Mouse (Mus musculus) forebrain, embryonic 11.5 days (tissue): Measurements from ENCODE around the gene Agxt. TPM values are rescaled to one million over a fixed set of nuclear protein-coding genes. Genes with fewer than 3 reads are reported as not detected.

Experiments used
- ATAC-seq: fragments of 200-750 bp; cut with Nextera tagmentation; replicated peaks from 2 replicates; pipeline ENCODE4 v1.8.0; 2017; ENCODE audit warnings: moderate TSS enrichment; ENCODE audit not compliant: low FRiP score
- DNase-seq: peaks from one replicate; pipeline ENCODE4 v3.0.0-alpha.2; 2017; ENCODE audit warnings: low spot score
- H3K27ac ChIP-seq: fragments of 300-500 bp; sonication (generic); 2 replicates; pipeline ENCODE4 v1.5.1; 2014; ENCODE audit warnings: low read depth, low read length
- H3K27me3 ChIP-seq: fragments of 300-500 bp; sonication (generic); 2 replicates; pipeline ENCODE4 v1.6.1; 2014; ENCODE audit warnings: mild to moderate bottlenecking, low read length, mixed read lengths; ENCODE audit not compliant: control insufficient read depth, insufficient read depth
- H3K36me3 ChIP-seq: fragments of 300-500 bp; sonication (generic); 2 replicates; pipeline ENCODE4 v1.6.1; 2014; ENCODE audit warnings: mild to moderate bottlenecking, low read length, moderate library complexity, mixed read lengths; ENCODE audit not compliant: control insufficient read depth, insufficient read depth
- H3K4me1 ChIP-seq: fragments of 300-500 bp; sonication (generic); replicated peaks from 2 replicates; pipeline ENCODE4 v1.6.1; 2014; ENCODE audit warnings: low read length, mixed read lengths; ENCODE audit not compliant: control insufficient read depth, insufficient read depth
- H3K4me2 ChIP-seq: fragments of 300-500 bp; sonication (generic); 2 replicates; pipeline ENCODE4 v1.6.1; 2014; ENCODE audit warnings: low read depth, mild to moderate bottlenecking, low read length, moderate library complexity, mixed read lengths; ENCODE audit not compliant: severe bottlenecking
- H3K4me3 ChIP-seq: fragments of 300-500 bp; sonication (generic); 2 replicates; pipeline ENCODE4 v1.5.1; 2014; ENCODE audit warnings: low read depth, low read length
- H3K9ac ChIP-seq: fragments of 300-500 bp; sonication (generic); 2 replicates; pipeline ENCODE4 v1.6.1; 2014; ENCODE audit warnings: low read length
- H3K9me3 ChIP-seq: fragments of 300-500 bp; sonication (generic); 2 replicates; pipeline ENCODE4 v1.6.1; 2016; ENCODE audit warnings: low read length, mixed read lengths; ENCODE audit not compliant: control insufficient read depth
- WGBS: fragments of 180-500 bp; shearing (Covaris S2); extraction: QIAGEN DNeasy Blood & Tissue Kit; methylation state at CpG from one replicate; pipeline ENCODE4 v1.1.7; 2014; 5-methylcytosine and 5-hydroxymethylcytosine counted together
- polyA plus RNA-seq: library from polyadenylated mRNA; unstranded; fragments of >200 nt; fragmentation: Nextera tagmentation; extraction: Ambion mirVana; gene quantifications from 2 replicates; pipeline ENCODE4 v1.2.1, GENCODE M21; 2014

Agxt gene
- polyA plus RNA-seq, 1 experiment from 2014 or later, result not detected

GRCm38 (mm10) chr1:93159566-93160500 is 24.8 kb downstream of the Agxt start:
- WGBS, result 85% methylated on average over 21 of the region's 21 CpGs
- no peak overlapping the region for H3K4me2 ChIP-seq
- H3K9me3 ChIP-seq, result no peaks in the 10 kb centered on the region
- H3K27ac ChIP-seq, result no peak overlapping the region
- no peak for ATAC-seq
- no peak for DNase-seq
- no peaks in the 10 kb centered on the region for H3K4me1 ChIP-seq
- H3K4me3 ChIP-seq, result no peak overlapping the region
- H3K36me3 ChIP-seq, result no peaks in the 10 kb centered on the region
- no peaks in the 10 kb centered on the region for H3K27me3 ChIP-seq
- no peak overlapping the region for H3K9ac ChIP-seq

GRCm38 (mm10) chr1:93160501-93161133 is 25.6 kb downstream of the Agxt start, which contains the start of gene 2310007B03Rik:
2310007B03Rik (minus strand) TSS chr1:93160948.
- no peak for DNase-seq
- H3K36me3 ChIP-seq, result no peaks in the 10 kb centered on the region
- no peak within 1 kb of the TSS for H3K27ac ChIP-seq
- H3K9ac ChIP-seq, result no peak within 1 kb of the TSS
- ATAC-seq, result no peak
- H3K27me3 ChIP-seq, result no peaks in the 10 kb centered on the region
- no peak within 1 kb of the TSS for H3K4me3 ChIP-seq
- 77% methylated on average over 8 of the region's 8 CpGs for WGBS
- no peaks in the 10 kb centered on the region for H3K4me1 ChIP-seq
- H3K4me2 ChIP-seq, result no peak within 1 kb of the TSS
- H3K9me3 ChIP-seq, result no peaks in the 10 kb centered on the region

GRCm38 (mm10) chr1:93161350-93161749 is 26.3 kb downstream of the Agxt start:
- Histone ChIP-seq H3K27ac (no peak overlapping the region), H3K4me1 (no peaks in the 10 kb centered on the region), H3K9ac (no peak overlapping the region), H3K4me3 (no peak overlapping the region), H3K4me2 (no peak overlapping the region), H3K27me3 (no peaks in the 10 kb centered on the region), H3K36me3 (no peaks in the 10 kb centered on the region), H3K9me3 (no peaks in the 10 kb centered on the region)
- DNase-seq (no peak), ATAC-seq (no peak)
- 82% methylated on average over 8 of the region's 8 CpGs for WGBS

- Histone ChIP-seq H3K9me3 (no peaks in the 10 kb centered on the region), H3K27ac (no peak overlapping the region), H3K4me1 (no peaks in the 10 kb centered on the region), H3K36me3 (no peaks in the 10 kb centered on the region), H3K27me3 (no peaks in the 10 kb centered on the region), H3K4me2 (no peak overlapping the region), H3K9ac (no peak overlapping the region), H3K4me3 (no peak overlapping the region)
- DNase-seq (no peak), ATAC-seq (no peak)
- WGBS, result 88% methylated on average over 10 of the region's 10 CpGs
Observed at GRCm38 (mm10) chr1:93161921-93162320, 26.9 kb downstream of the Agxt start.

DNA sequence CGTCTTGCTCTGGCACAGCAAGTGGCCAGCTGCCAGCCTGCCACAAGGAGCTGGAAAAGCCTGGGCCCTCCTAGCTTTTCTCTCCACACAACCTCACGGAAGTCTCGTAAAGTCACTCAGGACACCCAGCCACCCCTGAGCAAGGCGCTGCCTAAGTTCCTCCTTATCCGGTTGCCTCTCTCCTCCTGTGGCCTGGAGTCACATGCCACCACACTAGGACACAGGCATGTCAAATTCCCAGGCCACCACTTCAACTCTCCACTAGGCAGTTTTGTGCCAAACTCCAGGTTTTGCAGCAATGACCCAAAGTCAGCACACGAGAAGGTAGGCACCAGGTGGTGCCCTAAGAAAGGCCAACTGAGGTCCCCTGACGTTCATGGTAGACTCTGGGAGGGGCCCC is 27.5 kb downstream of the Agxt start:
- Histone ChIP-seq H3K4me3 (no peak overlapping the region), H3K4me1 (no peaks in the 10 kb centered on the region), H3K9me3 (no peaks in the 10 kb centered on the region), H3K27ac (no peak overlapping the region), H3K27me3 (no peaks in the 10 kb centered on the region), H3K4me2 (no peak overlapping the region), H3K9ac (no peak overlapping the region), H3K36me3 (no peaks in the 10 kb centered on the region)
- ATAC-seq (no peak), DNase-seq (no peak)
- WGBS, result 86% methylated on average over 7 of the region's 7 CpGs

DNA sequence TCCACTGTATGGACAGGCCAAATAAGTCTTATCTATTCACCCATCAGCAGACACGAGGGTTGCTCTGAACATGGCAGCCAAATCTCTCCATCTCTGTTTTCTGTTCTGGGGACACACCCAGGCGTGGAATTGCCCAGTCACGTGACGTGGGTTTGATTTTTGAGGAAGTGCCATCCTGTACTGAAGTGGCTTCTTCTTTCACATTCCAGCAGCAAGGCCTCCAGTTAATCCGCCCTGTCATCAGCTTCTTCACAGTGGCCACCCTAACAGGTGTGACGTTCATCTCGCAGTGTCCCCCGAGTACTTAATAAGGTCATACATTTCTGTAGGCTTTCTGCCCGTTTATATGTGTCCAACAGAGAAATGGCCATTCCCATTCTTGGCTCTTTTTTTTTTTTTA is 30.4 kb downstream of the Agxt start:
- DNase-seq (no peak), ATAC-seq (no peak)
- Histone ChIP-seq H3K4me1 (no peaks in the 10 kb centered on the region), H3K36me3 (no peaks in the 10 kb centered on the region), H3K9ac (no peak overlapping the region), H3K27ac (no peak overlapping the region), H3K27me3 (no peaks in the 10 kb centered on the region), H3K4me2 (no peak overlapping the region), H3K4me3 (no peak overlapping the region), H3K9me3 (no peaks in the 10 kb centered on the region)
- WGBS, result 88% methylated on average over 9 of the region's 9 CpGs

GRCm38 (mm10) chr1:93166346-93167079 is 31.5 kb downstream of the Agxt start:
- ATAC-seq, result no peak
- 88% methylated on average over 11 of the region's 11 CpGs for WGBS
- H3K4me1 ChIP-seq, result no peaks in the 10 kb centered on the region

DNA sequence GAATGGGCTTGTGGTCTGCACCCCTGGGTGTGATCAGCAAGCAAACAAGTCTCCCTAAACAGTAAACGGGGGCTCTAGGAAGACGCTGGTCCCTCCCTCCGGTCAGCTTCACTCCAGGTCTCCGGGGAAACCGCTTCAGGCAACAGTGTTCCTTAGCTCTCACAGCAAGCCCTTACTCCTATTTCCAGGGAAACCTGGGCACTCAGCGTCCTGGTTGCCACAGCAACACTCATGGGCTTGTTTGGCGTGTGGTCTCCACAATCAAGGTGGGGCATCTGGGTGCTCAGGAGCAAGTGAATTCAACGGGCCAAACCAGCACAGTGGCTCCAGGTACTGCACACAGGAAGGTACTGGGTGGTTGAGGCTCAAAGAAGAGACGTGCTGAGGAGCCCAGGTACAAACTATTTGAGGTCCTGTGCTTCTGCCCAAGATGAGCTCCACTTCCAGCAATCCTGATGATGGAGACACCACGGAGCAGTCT is 33.3 kb downstream of the Agxt start, which contains the start of gene Crocc2:
TSS of gene Crocc2 (plus strand) at position 431 of the 481 bp plus-strand sequence.
- H3K4me3 ChIP-seq, result no peak within 1 kb of the TSS
- no peak within 1 kb of the TSS for H3K9ac ChIP-seq
- H3K4me2 ChIP-seq, result no peak within 1 kb of the TSS
- no peak within 1 kb of the TSS for H3K27ac ChIP-seq
- H3K27me3 ChIP-seq, result no peaks in the 10 kb centered on the region
- H3K9me3 ChIP-seq, result no peaks in the 10 kb centered on the region
- no peaks in the 10 kb centered on the region for H3K36me3 ChIP-seq
- WGBS, result 40% methylated on average over 10 of the region's 10 CpGs
- H3K4me1 ChIP-seq, result no peaks in the 10 kb centered on the region
- no peak for DNase-seq
- ATAC-seq, result no peak

More at GRCm38 (mm10) chr1:93166346-93167079, 31.5 kb downstream of the Agxt start:
- Histone ChIP-seq H3K4me3 (no peak overlapping the region), H3K4me2 (no peak overlapping the region), H3K36me3 (no peaks in the 10 kb centered on the region), H3K27me3 (no peaks in the 10 kb centered on the region), H3K27ac (no peak overlapping the region), H3K9me3 (no peaks in the 10 kb centered on the region), H3K9ac (no peak overlapping the region)
- no peak for DNase-seq
